Mouse (Mus musculus): ENCODE measurements around the gene Cnmd.

Gene Cnmd

GRCm38 (mm10) chr14:79662001-79662400 is at the start of gene Cnmd:
TSS of gene Cnmd (minus strand) at chr14:79662170.
- no peak for DNase-seq (ENCODE audit: low read depth in 1 of 2, low spot score in 2 of 2)

GRCm38 (mm10) chr14:79711301-79711700 is 49.3 kb upstream of the Cnmd start:
- DNase-seq (ENCODE audit: low read depth in 1 of 2, low spot score in 2 of 2), result no peak

GRCm38 (mm10) chr14:79703523-79704172 is 41.7 kb upstream of the Cnmd start:
- no peak for DNase-seq (ENCODE audit: low read depth in 1 of 2, low spot score in 2 of 2)

GRCm38 (mm10) chr14:79701606-79702005 is 39.6 kb upstream of the Cnmd start:
- no peak for DNase-seq (ENCODE audit: low read depth in 1 of 2, low spot score in 2 of 2)

- DNase-seq (ENCODE audit: low read depth in 1 of 2, low spot score in 2 of 2), result no peak
Observed at GRCm38 (mm10) chr14:79701054-79701453, 39.1 kb upstream of the Cnmd start.

GRCm38 (mm10) chr14:79699381-79699780 is 37.4 kb upstream of the Cnmd start:
- no peak for DNase-seq (ENCODE audit: low read depth in 1 of 2, low spot score in 2 of 2)

GRCm38 (mm10) chr14:79690068-79690844 is 28.3 kb upstream of the Cnmd start:
- no peak for DNase-seq (ENCODE audit: low read depth in 1 of 2, low spot score in 2 of 2)

- DNase-seq (ENCODE audit: low read depth in 1 of 2, low spot score in 2 of 2), result no peak
Observed at GRCm38 (mm10) chr14:79680652-79681051, 18.7 kb upstream of the Cnmd start.

- no peak for DNase-seq (ENCODE audit: low read depth in 1 of 2, low spot score in 2 of 2)
Observed at GRCm38 (mm10) chr14:79677891-79678687, 16.1 kb upstream of the Cnmd start.

- no peak for DNase-seq (ENCODE audit: low read depth in 1 of 2, low spot score in 2 of 2)
Observed at GRCm38 (mm10) chr14:79677108-79677753, 15.3 kb upstream of the Cnmd start.

GRCm38 (mm10) chr14:79673083-79674013 is 11.4 kb upstream of the Cnmd start:
- DNase-seq (ENCODE audit: low read depth in 1 of 2, low spot score in 2 of 2), result no peak

GRCm38 (mm10) chr14:79672567-79672966 is 10.6 kb upstream of the Cnmd start:
- no peak for DNase-seq (ENCODE audit: low read depth in 1 of 2, low spot score in 2 of 2)

- no peak for DNase-seq (ENCODE audit: low read depth in 1 of 2, low spot score in 2 of 2)
Observed at GRCm38 (mm10) chr14:79671008-79671407, 9.0 kb upstream of the Cnmd start.

GRCm38 (mm10) chr14:79661005-79661917 is 709 bp downstream of the Cnmd start:
- DNase-seq (ENCODE audit: low read depth in 1 of 2, low spot score in 2 of 2), result peak; percentile 3 to 33

- DNase-seq (ENCODE audit: low read depth in 1 of 2, low spot score in 2 of 2), result no peak
Observed at GRCm38 (mm10) chr14:79660467-79660866, 1.5 kb downstream of the Cnmd start.

- DNase-seq (ENCODE audit: low read depth in 1 of 2, low spot score in 2 of 2), result no peak
Observed at GRCm38 (mm10) chr14:79658748-79659508, 3.0 kb downstream of the Cnmd start.

GRCm38 (mm10) chr14:79658286-79658685 is 3.7 kb downstream of the Cnmd start:
- no peak for DNase-seq (ENCODE audit: low read depth in 1 of 2, low spot score in 2 of 2)

GRCm38 (mm10) chr14:79652654-79653053 is 9.3 kb downstream of the Cnmd start:
- DNase-seq (ENCODE audit: low read depth in 1 of 2, low spot score in 2 of 2), result no peak
